Mouse (Mus musculus) midbrain, embryonic 16.5 days (tissue): ENCODE measurements at regions not wholly inside any gene's neighbourhood (a gene's known extent, or its start where the extent isn't known, plus 50 kb on each side); places are given as distances from the start of the nearest gene placed in this dataset.

Experiments used
- ATAC-seq: fragments of 200-750 bp; cut with Nextera tagmentation; 2 replicates; pipeline ENCODE4 v1.8.0; 2017; ENCODE audit warnings: moderate TSS enrichment
- H3K27ac ChIP-seq: fragments of 300-500 bp; sonication (generic); 2 replicates; pipeline ENCODE4 v1.5.1; 2014; ENCODE audit warnings: mild to moderate bottlenecking, low read length, mixed read lengths
- H3K27me3 ChIP-seq: fragments of 300-500 bp; sonication (generic); 2 replicates; pipeline ENCODE4 v1.6.1; 2014; ENCODE audit warnings: low read depth, low read length, mixed read lengths; ENCODE audit not compliant: control insufficient read depth, insufficient read depth
- H3K36me3 ChIP-seq: fragments of 300-500 bp; sonication (generic); 2 replicates; pipeline ENCODE4 v1.6.1; 2014; ENCODE audit warnings: mild to moderate bottlenecking, low read length, moderate library complexity, mixed read lengths; ENCODE audit not compliant: control insufficient read depth, insufficient read depth
- H3K4me1 ChIP-seq: fragments of 300-500 bp; sonication (generic); 2 replicates; pipeline ENCODE4 v1.6.1; 2014; ENCODE audit warnings: mild to moderate bottlenecking, low read length, mixed read lengths; ENCODE audit not compliant: control insufficient read depth, insufficient read depth
- H3K4me2 ChIP-seq: fragments of 300-500 bp; sonication (generic); 2 replicates; pipeline ENCODE4 v1.6.1; 2014; ENCODE audit warnings: mild to moderate bottlenecking, low read length, mixed read lengths
- H3K4me3 ChIP-seq: fragments of 300-500 bp; sonication (generic); 2 replicates; pipeline ENCODE4 v1.5.1; 2014; ENCODE audit warnings: low read depth, mild to moderate bottlenecking, low read length, moderate library complexity, mixed read lengths
- H3K9ac ChIP-seq: fragments of 300-500 bp; sonication (generic); 2 replicates; pipeline ENCODE4 v1.6.1; 2014; ENCODE audit warnings: low read depth, low read length, mixed read lengths
- H3K9me3 ChIP-seq: fragments of 300-500 bp; sonication (generic); replicated peaks from 2 replicates; pipeline ENCODE4 v1.6.1; 2014; ENCODE audit warnings: mild to moderate bottlenecking, low read length, mixed read lengths; ENCODE audit not compliant: control insufficient read depth, poor library complexity, severe bottlenecking
- WGBS: fragments of 180-500 bp; shearing (Covaris S2); extraction: QIAGEN DNeasy Blood & Tissue Kit; methylation state at CpG from one replicate; pipeline ENCODE4 v1.1.7; 2014; 5-methylcytosine and 5-hydroxymethylcytosine counted together

DNA sequence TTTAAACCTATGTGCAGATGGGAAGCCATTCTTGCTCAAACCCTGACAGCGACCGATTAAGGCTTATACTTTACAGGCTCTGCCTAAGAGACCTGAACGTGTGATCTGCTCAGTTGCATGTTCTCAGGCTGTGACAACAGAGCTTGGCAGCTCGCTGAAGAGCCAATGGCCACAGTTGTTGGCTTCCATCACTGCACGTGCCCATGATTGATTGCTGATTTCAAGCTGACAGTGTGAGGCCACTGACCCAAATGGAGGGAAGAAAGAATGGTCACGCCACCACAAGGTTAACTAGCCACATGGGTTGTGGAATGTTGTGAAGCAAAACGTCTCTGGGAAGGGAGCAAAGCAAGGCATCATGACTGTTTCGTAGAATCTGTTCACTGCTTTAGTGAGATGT is 303.8 kb downstream of the Gadd45g start:
- Histone ChIP-seq H3K36me3 (no peaks in the 10 kb centered on the region), H3K9ac (no peak overlapping the region), H3K4me3 (no peak overlapping the region), H3K27me3 (no peaks in the 10 kb centered on the region), H3K27ac (no peak overlapping the region), H3K4me2 (no peak overlapping the region), H3K9me3 (no peaks in the 10 kb centered on the region), H3K4me1 (peaks cover 10% of the 10 kb centered on the region; the same call in 1 of the 2 replicates)
- ATAC-seq: no peak
- WGBS: 91% methylated on average over 8 of the region's 8 CpGs

DNA sequence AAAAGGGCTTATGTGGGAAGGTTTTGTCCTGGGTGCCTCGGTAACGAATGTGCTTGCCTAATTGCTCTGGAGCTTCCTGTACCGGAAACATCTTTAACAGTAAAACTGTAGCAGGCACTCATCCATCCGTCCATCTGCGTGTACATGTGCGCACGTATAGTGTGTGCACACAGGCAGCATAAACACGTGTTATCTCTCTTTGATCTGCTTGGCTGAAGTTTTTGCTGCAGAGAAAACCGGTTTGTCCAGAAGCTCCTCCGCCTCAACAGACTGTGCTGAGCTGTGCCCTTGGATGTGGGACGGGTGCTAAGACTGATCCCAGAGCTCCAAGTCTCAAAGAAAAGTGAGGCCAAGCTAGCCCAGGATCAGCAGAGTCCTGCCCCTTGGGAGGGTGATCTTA is 305.3 kb downstream of the Gadd45g start:
- 86% methylated on average over 11 of the region's 11 CpGs for WGBS
- H3K27ac ChIP-seq: no peak overlapping the region

GRCm38 (mm10) chr13:52152221-52152620 is 305.7 kb downstream of the Gadd45g start:
- Histone ChIP-seq H3K9me3 (no peaks in the 10 kb centered on the region), H3K36me3 (no peaks in the 10 kb centered on the region), H3K4me1 (peaks cover 16% of the 10 kb centered on the region; the same call in 1 of the 2 replicates), H3K9ac (no peak overlapping the region), H3K4me2 (no peak overlapping the region), H3K27me3 (no peaks in the 10 kb centered on the region), H3K4me3 (no peak overlapping the region), H3K27ac (no peak overlapping the region)
- 67% methylated on average over 4 of the region's 4 CpGs for WGBS
- ATAC-seq: no peak

More for the DNA sequence above, 305.3 kb downstream of the Gadd45g start:
- H3K9ac ChIP-seq: no peak overlapping the region
- no peak for ATAC-seq
- no peak overlapping the region for H3K4me3 ChIP-seq
- no peaks in the 10 kb centered on the region for H3K36me3 ChIP-seq
- H3K27me3 ChIP-seq: no peaks in the 10 kb centered on the region
- peaks cover 16% of the 10 kb centered on the region; the same call in 1 of the 2 replicates for H3K4me1 ChIP-seq
- H3K4me2 ChIP-seq: no peak overlapping the region
- H3K9me3 ChIP-seq: no peaks in the 10 kb centered on the region

DNA sequence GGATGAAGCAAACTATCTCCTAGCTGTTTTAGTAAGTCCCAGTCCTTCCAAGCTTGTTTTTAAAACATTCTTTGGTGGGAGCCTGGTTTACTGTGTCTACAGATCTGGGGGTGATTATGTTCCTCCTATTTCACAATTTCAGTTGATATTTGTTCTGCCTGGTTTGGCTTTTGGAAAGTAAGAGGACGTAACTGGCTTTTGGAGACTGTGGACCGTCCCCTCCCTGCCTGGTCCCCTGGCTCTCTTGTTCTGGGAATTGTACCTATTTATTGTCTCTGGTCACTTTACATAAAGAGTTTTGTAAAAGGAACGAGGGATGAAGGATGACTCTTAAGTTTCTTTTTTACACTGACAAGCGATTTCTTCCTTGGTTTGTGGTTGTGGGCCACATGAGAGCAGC is 306.6 kb downstream of the Gadd45g start:
- Histone ChIP-seq H3K9me3 (no peaks in the 10 kb centered on the region), H3K27me3 (no peaks in the 10 kb centered on the region), H3K36me3 (no peaks in the 10 kb centered on the region), H3K4me1 (peaks cover 16% of the 10 kb centered on the region; the same call in 1 of the 2 replicates), H3K9ac (no peak overlapping the region), H3K27ac (no peak overlapping the region), H3K4me2 (no peak overlapping the region), H3K4me3 (no peak overlapping the region)
- ATAC-seq: no peak
- 86% methylated on average over 4 of the region's 4 CpGs for WGBS

- Histone ChIP-seq H3K27ac (no peak overlapping the region), H3K4me1 (peaks cover 16% of the 10 kb centered on the region; the same call in 1 of the 2 replicates), H3K27me3 (no peaks in the 10 kb centered on the region), H3K4me2 (no peak overlapping the region), H3K4me3 (no peak overlapping the region), H3K9me3 (no peaks in the 10 kb centered on the region), H3K9ac (no peak overlapping the region), H3K36me3 (no peaks in the 10 kb centered on the region)
- WGBS: 72% methylated on average over 4 of the region's 4 CpGs
- ATAC-seq: no peak
Measured at GRCm38 (mm10) chr13:52153576-52153975, 307.1 kb downstream of the Gadd45g start.

DNA sequence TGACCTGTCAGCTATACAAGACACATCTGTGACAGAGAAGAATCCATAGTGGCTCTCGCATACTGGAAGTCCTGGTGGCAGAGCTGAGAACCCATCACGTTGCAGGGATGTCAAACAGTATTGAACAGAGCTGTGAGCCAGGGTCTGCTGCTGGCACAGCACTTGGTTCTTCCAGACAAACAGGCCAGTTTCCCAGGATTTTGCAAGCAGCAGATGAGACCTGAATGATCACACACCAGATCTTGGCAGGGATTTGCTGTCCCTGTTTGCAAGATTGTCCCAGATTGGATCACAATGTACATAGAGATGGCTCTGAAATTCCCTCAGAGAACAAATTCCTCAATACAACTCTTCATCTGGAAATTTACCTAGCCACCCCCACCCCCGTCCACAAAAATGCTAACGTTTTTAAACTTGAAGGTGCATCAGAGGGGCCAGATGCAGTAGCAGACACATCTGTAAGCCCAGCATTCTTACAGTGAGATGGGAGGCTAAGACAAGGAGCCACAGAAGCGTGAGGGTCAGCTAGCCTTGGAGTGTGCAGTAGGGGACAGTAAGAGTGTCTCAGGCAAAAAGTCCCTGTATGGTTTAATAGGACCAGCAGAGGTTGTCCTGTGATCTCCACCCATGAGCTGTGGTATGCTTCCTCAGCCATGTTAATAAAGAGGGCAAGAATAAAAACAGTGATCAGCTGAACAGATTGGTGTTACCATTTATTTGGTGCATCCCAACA is 307.8 kb downstream of the Gadd45g start:
- Histone ChIP-seq H3K27me3 (no peaks in the 10 kb centered on the region), H3K4me3 (no peak overlapping the region), H3K4me1 (peaks cover 16% of the 10 kb centered on the region; the same call in 1 of the 2 replicates), H3K27ac (peak overlapping the region; percentile 62), H3K9me3 (no peaks in the 10 kb centered on the region), H3K4me2 (peak overlapping the region; percentile 41; the same call in 1 of the 2 replicates), H3K9ac (no peak overlapping the region), H3K36me3 (no peaks in the 10 kb centered on the region)
- ATAC-seq: peak; percentile 56; the same call in 1 of the 2 replicates
- 72% methylated on average over 5 of the region's 5 CpGs for WGBS

GRCm38 (mm10) chr13:52154844-52155587 is 308.5 kb downstream of the Gadd45g start:
- Histone ChIP-seq H3K4me2 (peak overlapping the region; percentile 41), H3K9me3 (no peaks in the 10 kb centered on the region), H3K4me1 (peaks cover 16% of the 10 kb centered on the region; the same call in 1 of the 2 replicates), H3K4me3 (no peak overlapping the region), H3K27me3 (no peaks in the 10 kb centered on the region), H3K27ac (peak overlapping the region; percentile 62), H3K36me3 (no peaks in the 10 kb centered on the region), H3K9ac (no peak overlapping the region)
- WGBS: 40% methylated on average over 14 of the region's 14 CpGs
- peak; percentile 94 for ATAC-seq

DNA sequence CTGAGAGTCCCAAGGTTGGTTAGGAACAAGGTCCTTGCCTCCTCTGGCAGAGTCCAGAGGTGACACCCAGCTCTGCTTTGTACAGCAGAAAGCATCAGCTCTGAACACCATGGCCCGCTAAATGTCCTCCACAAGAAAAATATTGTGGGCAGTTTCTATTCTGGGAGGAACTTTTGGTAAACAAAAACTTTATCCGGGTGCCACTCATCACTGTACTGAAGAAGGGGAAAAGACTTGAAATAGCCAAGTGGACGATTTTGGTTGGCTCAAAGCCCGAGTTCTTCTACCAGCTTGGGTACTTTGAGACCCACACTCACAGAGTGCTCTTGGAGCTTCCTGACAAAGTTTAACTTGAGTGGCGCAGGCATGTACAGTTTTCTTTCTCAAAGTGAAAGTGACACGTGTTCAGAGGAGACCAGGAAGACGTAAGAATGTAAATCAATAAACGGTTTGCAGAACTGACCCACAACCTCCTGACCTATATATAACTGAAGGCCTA is 309.2 kb downstream of the Gadd45g start:
- ATAC-seq: no peak
- Histone ChIP-seq H3K4me2 (no peak overlapping the region), H3K27ac (peak overlapping the region; percentile 62; the same call in 1 of the 2 replicates)

GRCm38 (mm10) chr13:52162676-52163075 is 316.2 kb downstream of the Gadd45g start:
- Histone ChIP-seq H3K9me3 (no peaks in the 10 kb centered on the region), H3K27me3 (no peaks in the 10 kb centered on the region), H3K9ac (no peak overlapping the region), H3K27ac (no peak overlapping the region), H3K36me3 (no peaks in the 10 kb centered on the region), H3K4me1 (no peaks in the 10 kb centered on the region), H3K4me3 (no peak overlapping the region), H3K4me2 (no peak overlapping the region)
- ATAC-seq: no peak
- WGBS: 77% methylated on average over 7 of the region's 7 CpGs

More for the DNA sequence above, 309.2 kb downstream of the Gadd45g start:
- Histone ChIP-seq H3K4me1 (peaks cover 16% of the 10 kb centered on the region; the same call in 1 of the 2 replicates), H3K4me3 (no peak overlapping the region), H3K9ac (no peak overlapping the region), H3K36me3 (no peaks in the 10 kb centered on the region), H3K9me3 (no peaks in the 10 kb centered on the region), H3K27me3 (no peaks in the 10 kb centered on the region)
- WGBS: 80% methylated on average over 8 of the region's 8 CpGs
